Mouse (Mus musculus): Measurements from ENCODE around the gene Btg1.

- TF ChIP-seq CTCF (IDR thresholded peaks at IDR 0.05; ENCODE audit: low read depth) (no peak), EP300 (IDR thresholded peaks at IDR 0.05; ENCODE audit: low read depth) (no peak)
These were observed 9.4 kb downstream of the Btg1 start for GRCm38 (mm10) chr10:96626120-96626750.

All from liver, postnatal 0 days (tissue).